In the genomic region with DNA sequence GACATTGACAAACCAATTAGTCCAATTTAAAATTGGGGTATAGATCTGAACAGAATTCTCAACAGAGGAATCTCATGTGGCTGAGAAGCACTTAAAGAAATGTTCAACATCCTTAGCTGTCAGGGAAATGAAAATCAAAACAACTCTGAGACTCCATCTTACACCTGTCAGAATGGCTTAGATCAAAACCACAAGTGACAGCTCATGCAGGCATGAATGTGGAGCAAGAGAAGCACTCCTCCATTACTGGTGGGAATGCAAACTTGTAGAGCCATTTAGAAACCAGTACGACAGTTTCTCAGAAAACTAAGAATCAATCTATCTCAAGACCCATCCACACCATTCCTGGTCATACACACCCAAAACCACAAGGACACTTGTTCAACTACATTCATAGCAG, we compare ENCODE assay signal across 13 mouse cellular contexts.
"Had no signal": no experiment of that assay in that cellular context is flagged by ENCODE, and none has a peak within 500 bp of the region (broad histone marks: within the 10 kb centered on the region; RNA-seq: fewer than 3 reads in every experiment).

No protein-coding gene starts in this region.

- H3K36me3 ChIP-seq: neural tube, embryonic 12.5 days; stomach, embryonic 15.5 days had no signal

- DNase-seq: lung, adult 18-20 months; lung, embryonic 14.5 days; lung, postnatal 10 days; lung, postnatal 4 days; midbrain, embryonic 14.5 days; right cerebral cortex, postnatal 14 days; thymus, adult 2 months; thymus, postnatal 25 days; thymus, postnatal 4 days had no signal

- H3K4me3 ChIP-seq: midbrain, embryonic 10.5 days; midbrain, embryonic 12.5 days; neural tube, embryonic 12.5 days; stomach, embryonic 15.5 days had no signal

- H3K27me3 ChIP-seq: midbrain, embryonic 12.5 days; neural tube, embryonic 12.5 days; stomach, embryonic 15.5 days had no signal
